Mouse (Mus musculus): ENCODE results near the gene Gimap7.
"Not testable (repeated sequence)": the region's sequence is repeated elsewhere in the genome, so short reads cannot be mapped to it uniquely, and the experiment has no call there.

Gene Gimap7

DNA sequence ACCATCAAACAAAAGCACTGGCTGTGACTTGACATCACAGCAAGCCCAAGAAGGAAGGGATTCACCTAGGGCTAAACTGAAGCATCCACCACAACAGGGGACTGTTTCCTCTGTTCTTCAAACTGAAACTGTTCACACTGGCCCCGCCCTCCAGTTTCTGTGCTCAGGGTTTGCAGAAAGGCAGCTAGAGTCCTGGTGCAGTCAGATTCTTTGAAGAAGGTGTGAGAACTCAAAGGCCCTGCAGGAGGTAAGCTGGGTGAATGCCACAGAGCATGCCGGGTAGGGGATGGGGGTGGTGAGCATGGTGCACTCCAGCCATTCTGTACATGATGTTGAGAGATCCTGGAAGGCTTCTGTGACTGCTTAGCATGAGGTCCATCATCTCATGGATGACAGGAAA lies at the start of gene Gimap7, which contains the start of gene Gm28053:
Gimap7 (plus strand) TSS at position 167 of the 400 bp plus-strand sequence.
Gm28053 (plus strand) TSS at position 153 of the 400 bp plus-strand sequence.
- DNase-seq (ENCODE audit: low spot score): no peak

DNA sequence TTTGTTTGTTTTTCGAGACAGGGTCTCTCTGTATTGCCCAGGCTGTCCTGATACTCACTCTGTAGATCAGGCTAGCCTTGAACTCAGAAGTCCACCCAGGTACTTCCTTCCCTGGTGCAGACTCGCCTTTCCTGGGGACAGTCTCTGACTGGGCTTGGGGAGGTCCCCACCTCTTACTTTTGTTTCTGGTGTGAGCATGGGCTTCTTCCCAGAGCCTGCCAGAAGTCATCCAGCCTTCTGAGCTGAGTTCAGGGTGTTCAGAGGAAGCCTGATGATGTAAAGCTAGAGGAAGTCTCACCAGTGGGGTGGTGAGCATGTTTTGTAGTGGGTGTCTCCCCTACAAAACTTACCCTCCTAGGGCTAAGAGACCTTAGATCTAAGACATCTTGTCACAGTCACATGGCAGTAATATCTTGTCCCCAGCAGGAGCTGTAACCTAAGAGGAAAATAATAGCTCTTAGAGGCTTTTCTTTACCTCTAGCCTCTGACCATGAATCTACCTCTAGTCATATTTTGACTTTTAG lies 48.9 kb upstream of the Gimap7 start:
- DNase-seq (ENCODE audit: low spot score): no peak

DNA sequence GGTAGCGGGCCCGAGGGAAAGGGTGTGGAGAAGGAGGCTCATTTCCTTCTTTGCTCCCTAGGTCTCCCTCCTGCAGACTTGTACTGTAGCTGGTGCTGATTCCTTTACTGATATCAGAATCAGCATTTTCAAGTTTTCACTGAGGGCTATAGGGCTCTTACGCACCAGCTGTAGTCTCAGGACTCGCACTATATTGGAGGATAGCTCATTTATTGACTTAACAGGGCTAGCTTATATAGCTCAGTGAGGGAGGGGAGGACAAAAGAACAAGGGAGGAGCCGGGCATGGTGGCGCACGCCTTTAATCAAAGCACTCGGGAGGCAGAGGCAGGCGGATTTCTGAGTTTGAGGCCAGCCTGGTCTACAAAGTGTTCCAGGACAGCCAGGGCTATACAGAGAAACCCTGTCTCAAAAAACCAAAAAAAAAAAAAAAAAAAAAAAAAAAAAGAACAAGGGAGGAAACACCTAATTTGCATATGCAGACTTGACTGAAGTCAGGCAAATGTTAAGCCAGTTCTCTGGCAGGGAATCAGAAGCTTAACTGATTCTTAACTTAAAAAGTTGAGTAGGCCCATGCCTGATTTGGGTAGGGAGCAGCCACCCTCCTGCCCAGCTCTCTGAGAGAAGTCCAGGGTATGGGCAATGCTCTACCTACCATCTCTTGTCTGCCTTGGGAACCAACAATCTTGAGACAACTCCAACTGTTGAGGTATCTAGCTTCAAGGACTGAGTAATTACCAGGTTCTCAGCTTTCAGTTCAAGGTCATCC lies 43.9 kb upstream of the Gimap7 start:
- no peak for DNase-seq (ENCODE audit: low spot score)

DNA sequence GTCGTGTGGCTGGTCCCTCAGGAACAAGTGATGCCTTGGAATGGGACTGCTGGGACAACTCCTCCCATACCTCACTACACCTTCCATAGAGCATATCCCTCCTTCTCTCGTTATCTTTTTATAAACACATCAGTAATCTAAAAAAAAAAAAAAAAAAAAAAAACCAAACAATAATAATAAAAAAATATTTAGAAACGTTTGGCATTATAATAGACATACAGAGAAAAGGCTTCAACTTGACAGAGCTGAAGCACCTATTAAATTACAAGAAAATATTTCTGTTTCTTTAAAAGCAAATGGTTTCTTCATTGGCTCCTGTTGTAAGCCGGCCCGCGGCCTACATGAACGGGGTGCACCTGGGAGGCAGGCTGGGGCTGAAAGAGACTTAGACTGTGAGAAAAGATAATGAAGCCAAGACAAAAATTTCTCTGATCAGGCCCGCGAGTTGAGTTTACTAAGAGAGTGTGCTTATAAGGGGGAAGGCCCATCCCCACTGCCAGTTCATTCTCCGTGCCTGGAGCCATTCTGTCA lies 43.0 kb upstream of the Gimap7 start:
- no peak for DNase-seq (ENCODE audit: low spot score)

DNA sequence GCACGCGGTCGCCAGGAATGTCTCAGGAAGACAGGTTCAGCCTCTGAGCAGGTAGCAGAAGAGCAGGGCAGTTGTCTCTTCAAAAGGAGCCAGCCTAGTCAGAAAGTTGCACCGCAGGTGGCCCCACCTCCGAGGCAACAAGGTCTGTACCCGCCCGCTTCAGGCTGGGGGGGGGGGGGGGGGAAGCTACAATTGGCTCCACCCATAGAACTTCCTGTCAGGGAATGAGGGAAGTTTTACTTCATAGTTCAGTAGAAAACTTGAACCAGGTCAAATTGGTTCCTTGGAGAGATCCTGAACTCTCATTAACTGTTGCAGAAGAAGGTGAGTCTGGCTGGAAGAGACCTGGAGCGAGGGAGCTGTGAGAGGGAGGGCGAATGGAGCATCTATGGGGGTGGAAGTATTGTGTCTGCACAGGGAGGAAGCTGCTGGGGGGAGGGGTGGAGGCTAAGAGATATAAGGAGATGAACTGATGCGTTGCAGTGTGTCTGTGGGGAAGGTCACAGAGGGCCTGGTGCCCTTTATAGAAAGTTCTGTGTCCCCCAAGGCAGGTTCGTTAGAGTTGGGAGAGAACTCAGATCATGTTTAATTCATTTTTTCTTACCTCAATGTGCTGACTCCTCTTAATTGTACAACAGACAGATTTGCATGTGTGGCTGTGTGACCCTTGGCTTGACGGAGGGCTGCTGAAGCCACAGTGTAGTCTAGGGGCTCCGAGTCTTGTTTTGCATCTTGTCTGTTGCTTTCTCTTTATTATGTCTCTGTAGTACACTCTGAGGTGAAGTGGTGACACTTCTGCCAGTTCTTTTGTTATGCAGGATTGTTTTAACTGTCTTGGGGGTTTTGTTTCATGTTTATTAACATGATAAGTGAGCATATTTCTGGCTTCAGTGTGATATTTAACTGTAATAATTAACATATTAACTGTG lies 42.2 kb upstream of the Gimap7 start, which contains the start of gene Gimap9:
Gimap9 (plus strand) TSS at position 199 of the 929 bp plus-strand sequence.
- DNase-seq (ENCODE audit: low spot score): peak; percentile 82

DNA sequence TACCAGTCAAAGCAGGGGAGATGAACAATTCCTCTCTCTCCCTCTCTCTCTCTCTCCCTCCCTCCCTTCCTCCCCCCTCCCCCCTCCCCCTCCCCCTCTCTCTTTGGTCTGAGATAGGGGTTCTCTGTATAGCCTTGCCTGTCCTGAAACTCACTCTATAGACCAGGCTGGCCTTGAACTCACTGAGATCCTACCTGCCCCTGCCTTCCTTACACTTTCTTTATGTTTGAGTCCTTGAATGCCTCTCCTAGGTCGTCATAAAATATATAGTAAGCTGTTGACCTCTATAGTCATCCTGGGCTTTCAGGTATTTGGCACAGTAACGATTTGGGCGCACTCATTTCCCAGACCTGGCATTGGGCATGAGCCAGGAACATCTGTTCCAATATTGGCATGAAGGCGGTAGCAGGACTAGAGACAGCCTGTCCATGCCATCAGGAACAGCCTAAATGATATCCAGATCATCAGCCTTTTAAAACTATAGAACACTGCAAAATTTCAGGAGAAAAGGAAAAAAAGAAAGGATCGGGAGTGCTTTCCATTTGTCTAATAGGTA lies 41.5 kb upstream of the Gimap7 start:
- no peak for DNase-seq (ENCODE audit: low spot score)

DNA sequence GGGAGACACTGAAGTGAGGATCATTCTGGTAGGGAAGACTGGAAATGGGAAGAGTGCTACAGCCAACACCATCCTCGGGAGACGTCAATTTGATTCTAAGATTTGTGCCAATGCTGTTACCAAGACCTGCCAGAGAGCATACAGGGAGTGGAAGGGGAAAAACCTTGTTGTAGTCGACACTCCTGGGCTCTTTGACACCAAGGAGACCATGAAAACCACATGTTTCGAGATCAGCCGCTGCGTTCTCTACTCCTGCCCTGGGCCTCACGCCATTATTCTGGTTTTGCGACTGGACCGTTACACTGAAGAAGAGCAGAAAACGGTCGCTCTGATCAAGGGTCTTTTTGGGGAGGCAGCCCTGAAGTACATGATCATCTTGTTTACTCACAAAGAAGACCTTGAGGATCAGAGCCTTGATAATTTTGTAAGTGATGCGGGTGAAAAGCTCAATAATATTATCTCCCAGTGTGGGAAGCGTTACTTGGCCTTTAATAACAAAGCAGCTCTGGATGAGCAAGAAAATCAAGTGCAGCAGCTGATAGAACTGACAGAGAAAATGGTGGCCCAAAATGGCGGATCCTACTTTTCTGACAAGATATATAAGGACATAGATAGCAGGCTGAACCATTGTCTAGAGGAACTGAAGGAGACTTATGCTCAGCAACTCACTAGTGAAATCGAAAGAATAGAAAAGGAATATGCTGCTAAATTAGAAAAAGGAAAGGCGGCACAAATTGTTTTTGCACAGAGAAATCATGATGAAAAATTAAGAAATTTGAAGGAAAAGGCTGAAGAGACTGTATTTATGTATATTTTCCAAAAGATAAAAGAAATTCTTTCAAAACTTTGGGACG lies 40.7 kb upstream of the Gimap7 start:
- no peak for DNase-seq (ENCODE audit: low spot score)

DNA sequence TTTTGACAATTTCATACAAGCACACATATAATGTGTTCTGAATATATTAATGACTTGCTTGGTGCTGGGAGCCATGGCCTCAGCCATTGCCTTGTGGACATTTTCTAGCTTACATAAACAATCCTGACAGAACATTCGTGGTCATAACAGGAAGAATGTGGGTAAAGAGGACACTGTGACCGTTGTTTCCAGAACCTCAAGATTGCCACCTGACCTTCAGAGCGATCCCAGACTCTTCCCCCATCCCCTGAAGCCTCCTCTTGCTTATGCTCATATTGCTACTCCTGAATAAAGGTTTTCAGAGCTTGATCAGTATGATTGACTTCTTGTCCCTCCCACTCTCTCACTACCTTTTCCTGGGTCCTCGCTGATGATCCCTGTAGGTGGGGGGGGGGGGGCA lies 40.0 kb upstream of the Gimap7 start:
- DNase-seq (ENCODE audit: low spot score): no peak

DNA sequence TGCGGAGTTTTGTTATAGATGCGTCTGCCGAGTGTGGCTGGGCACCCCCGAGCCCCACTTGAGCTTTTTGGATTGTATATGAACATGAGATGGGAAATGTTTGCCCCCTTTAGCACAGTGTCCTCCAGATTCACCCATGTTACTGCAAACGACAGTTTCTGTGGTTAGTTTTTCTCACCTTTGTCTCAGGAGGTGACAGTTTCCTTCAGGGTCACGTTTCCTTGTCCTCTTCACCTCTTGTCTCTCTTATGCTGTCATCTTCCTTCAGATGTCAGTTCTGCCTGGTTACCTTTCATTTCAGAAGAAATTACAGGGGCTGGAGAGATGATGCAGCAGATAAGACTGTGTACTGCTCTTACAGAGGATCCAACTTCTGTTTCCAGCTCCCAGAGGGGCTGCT lies 38.7 kb upstream of the Gimap7 start:
- no peak for DNase-seq (ENCODE audit: low spot score)

DNA sequence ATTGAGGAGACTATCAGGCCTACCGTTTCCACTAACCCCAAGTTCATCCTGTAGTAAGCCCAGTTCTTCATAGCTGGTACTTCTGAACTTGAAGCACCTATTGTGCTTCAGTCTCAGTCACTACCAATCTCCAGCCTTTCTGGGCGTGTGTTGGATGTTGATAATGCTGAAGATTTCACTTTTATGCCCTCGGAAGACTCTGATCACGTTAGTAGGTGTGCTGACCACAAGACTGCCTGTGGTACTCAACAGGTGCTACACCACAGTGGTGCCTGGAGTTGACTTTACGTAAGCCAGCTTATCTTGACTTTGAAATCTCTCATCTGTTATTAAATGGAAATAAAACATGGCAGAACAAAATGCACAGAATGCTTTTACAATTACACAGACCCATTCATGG lies 38.0 kb upstream of the Gimap7 start:
- DNase-seq (ENCODE audit: low spot score): no peak

DNA sequence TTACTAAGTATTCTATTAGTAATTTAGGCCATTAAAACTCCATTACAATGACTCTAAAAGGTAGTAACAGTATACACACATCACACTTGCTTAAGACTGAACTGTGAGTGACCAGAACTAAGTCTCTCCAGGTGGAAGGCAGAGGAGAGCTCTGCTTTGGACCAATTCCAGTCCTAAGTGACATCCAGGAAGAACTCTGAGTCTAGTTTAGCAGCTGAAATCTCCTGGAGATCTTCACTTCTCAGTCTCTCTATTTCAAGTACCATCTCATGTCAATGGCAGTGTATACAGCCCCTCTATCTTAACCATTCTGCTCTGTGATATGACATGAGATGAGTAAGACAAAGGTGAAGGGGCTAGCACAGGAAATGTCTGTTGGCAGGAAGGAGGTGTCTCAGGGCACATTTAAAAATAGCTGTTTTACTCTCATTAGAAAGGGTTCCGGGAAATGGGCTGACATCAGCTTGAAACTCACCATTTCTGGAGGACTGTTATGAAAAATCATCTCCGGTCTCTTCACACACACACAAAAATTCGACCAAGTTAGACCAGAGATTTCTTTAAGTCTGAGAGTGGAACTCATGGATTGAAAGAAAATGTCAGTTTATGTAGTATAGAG lies 36.8 kb upstream of the Gimap7 start:
- no peak for DNase-seq (ENCODE audit: low spot score)

DNA sequence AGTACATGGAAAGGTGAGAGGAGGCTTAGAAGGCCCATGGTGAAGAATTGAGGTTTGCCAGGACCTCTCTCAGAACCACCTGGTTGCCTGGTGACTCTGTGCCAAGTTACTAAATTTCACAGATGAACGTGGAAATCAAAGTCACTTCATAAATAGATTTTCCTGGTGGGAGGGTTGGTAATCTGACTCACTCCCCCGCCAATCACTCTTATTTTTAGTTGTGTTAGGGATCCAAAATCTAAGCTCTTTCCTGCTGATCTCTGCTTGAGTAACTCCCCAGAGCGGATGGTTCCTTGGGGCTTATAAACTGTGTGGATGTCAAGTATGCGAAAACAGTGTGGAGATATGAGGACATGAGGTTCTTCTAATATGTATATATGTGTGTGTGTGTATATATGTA lies 36.1 kb upstream of the Gimap7 start:
- no peak for DNase-seq (ENCODE audit: low spot score)

DNA sequence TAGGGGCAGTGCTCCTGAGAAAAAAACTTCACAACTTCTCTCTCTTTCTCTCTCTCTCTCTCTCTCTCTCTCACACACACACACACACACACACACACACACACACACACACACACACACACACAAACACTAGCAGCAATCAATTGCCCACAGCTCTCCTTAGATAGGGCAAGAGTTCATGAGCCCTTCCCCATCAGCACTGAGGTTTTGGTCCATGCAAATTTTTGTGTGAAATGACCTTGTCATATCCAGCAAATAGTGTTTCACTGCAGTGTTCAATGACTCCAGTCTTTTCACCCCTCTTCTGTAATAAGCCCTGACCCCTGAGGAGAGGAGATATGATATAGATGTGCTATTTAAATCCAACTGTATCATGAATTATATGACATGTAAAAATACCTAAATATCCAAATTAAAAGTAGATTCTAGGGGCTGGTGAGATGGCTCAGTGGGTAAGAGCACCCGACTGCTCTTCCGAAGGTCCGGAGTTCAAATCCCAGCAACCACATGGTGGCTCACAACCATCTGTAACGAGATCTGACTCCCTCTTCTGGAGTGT lies 35.1 kb upstream of the Gimap7 start:
- DNase-seq (ENCODE audit: low spot score): not testable (repeated sequence)

DNA sequence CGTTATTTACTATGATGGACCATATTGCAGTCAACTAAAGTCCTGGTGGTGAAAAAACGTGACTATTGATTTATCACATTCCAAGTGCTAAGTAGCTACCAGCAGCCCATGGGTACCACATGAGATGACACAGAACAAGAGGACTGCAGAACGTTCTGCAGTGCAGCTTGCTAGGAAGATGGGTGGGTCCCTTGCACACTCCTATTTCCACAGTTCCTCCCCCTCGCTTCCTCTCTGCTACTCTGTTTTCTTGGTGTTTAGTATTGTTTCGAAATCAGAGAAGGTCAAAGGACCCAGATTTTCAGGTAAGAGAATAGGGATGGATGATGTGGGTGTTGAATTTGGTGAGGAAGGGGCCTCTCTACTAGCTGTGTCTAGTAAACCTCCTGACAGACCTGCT lies 34.1 kb upstream of the Gimap7 start, which contains the start of gene Gimap4:
Gimap4 (plus strand) TSS at position 231 of the 400 bp plus-strand sequence.
- DNase-seq (ENCODE audit: low spot score): no peak

DNA sequence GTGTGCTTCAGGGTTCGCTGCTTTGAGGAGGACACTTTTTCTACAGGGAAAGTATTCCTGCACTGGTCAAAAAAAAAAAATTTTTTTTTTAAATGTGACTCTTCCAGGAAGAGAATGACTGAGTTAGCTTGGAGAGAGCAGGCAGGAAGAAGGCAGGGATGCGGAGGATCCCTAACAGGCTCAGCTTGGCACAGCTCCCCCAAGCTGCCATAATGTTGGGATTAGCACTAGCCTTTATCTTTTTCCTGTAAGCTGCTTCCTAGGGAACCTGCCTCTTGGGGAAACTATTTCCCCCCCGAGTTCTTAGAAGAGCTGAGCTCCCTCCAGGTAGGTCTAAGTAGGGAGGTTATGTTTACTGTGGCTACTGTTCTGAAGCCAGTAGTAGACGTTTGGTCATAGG lies 33.6 kb upstream of the Gimap7 start:
- DNase-seq (ENCODE audit: low spot score): no peak

DNA sequence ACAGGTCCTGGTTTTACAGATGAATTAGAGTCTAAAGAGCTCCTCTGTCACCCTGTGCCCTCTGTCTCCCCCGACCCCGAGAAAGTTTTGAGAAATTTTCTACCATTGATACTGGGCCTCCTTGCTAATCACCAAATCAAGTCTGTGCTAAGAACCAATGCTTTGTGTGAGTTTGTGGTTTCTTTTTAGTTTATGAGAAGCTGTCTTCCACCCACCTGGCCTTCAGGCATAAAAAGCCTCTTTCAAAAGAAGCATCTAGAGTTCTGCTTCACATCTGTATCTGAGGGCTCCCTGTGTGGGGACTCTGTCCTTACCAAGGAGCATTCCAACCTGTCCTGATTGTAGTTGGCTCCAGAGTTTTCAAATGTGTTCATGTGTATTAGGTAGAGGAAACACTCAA lies 33.2 kb upstream of the Gimap7 start:
- no peak for DNase-seq (ENCODE audit: low spot score)

DNA sequence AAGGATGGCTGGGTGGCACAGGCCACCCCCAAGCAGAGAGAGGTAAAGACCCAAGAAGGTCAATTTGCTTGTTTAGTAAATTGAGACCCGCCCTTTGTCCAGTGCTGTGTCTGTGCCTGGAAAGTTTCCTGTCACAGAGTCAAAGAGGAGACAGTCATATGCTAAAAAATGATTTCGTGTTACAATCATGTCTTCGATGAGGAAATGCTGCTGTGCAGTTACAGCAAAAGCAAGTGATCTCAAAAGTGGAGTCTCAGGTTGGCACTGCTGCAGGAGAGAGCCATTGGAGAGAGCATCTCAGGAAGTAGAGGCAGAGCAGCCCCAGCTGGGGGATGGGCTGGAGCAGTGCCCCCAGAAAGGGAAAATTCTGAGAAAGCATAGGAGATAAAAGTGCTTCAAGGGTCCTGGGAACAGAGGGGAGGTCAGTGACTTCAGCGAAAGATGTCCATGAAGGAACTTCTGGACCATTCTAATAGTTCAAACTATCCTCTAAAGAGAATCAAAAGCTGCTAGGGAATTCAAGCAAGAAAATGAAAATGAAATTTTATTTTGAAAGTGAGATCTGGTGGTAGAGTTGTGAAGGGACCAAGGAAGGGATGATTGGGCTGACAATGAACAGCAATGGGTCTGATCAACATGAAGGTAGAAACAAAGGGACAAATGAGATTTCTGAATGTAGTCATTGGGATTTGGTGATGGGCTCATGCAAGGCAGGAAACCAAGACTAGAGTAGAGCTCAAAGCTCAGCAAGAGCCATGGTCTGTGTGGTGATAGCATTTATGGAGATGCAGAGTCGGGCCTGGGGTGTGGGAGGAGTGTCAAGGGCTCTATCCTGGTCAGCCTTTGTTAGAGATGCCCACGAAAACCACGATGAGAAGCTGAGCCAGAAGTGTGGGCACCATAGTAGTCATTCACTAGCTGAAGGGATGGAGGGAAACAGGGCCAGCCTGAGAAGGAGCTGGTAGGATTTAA lies 32.4 kb upstream of the Gimap7 start:
- DNase-seq (ENCODE audit: low spot score): no peak

DNA sequence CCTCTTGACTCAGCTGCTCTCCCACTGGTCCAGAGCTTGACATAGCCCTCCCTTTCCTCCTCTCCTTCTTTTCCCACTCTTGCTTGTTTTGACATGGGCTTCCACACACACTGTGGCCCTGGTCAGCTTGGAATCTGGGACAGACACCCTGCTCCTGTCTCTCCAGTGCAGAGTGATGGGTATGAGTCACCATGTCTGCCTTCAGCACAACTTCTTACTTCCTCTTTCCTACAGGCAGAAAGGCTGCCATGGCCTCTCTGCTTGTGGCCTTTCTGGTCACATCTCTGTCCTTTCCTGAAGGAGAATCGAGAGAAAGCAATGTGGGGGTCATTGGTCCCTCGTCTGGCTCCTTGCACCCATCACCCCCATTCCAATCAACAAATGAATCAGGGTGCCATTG lies 31.3 kb upstream of the Gimap7 start:
- DNase-seq (ENCODE audit: low spot score): no peak

DNA sequence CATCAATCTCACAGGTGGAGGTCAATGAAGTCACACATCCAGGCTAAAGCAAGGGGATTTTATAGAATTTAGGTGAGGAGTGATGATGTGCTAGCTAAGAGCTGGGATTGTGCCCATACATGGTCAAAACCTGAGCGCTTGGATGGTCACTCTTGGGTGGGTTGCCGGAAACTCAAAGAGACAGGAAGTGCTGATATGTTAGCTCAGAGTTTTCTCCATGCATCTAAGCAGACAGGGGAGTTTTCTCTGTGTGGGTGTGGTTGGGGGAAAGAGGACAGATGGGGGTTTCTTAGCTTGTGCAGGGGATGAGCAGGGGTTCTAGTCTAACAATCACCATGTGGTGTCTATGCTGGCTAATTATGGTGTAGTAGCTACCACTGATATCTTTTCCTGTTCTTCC lies 29.1 kb upstream of the Gimap7 start:
- DNase-seq (ENCODE audit: low spot score): no peak
